Mouse (Mus musculus) heart, embryonic 13.5 days (tissue): ENCODE results near the gene Cask. TPM values are rescaled to one million over a fixed set of nuclear protein-coding genes. Genes with fewer than 3 reads are reported as not detected.

Experiments used
- ATAC-seq: fragments of 200-750 bp; cut with Nextera tagmentation; 2 replicates; pipeline ENCODE4 v1.8.0; 2017; ENCODE audit warnings: moderate TSS enrichment; ENCODE audit not compliant: insufficient number of reproducible peaks, low FRiP score, low TSS enrichment; ENCODE audit errors: extremely low read depth
- H3K27ac ChIP-seq: fragments of 300-500 bp; sonication (generic); replicated peaks from 2 replicates; pipeline ENCODE4 v1.5.1; 2015; ENCODE audit warnings: moderate library complexity, mild to moderate bottlenecking, inconsistent platforms
- H3K27me3 ChIP-seq: fragments of 300-500 bp; sonication (generic); replicated peaks from 2 replicates; pipeline ENCODE4 v1.6.1; 2015; ENCODE audit warnings: mild to moderate bottlenecking, inconsistent platforms
- H3K36me3 ChIP-seq: fragments of 300-500 bp; sonication (generic); 2 replicates; pipeline ENCODE4 v1.6.1; 2015; ENCODE audit warnings: mild to moderate bottlenecking, inconsistent platforms
- H3K4me1 ChIP-seq: fragments of 300-500 bp; sonication (generic); 2 replicates; pipeline ENCODE4 v1.6.1; 2015; ENCODE audit warnings: inconsistent platforms
- H3K4me2 ChIP-seq: fragments of 300-500 bp; sonication (generic); 2 replicates; pipeline ENCODE4 v1.6.1; 2015; ENCODE audit warnings: inconsistent platforms, mild to moderate bottlenecking, moderate library complexity
- H3K4me3 ChIP-seq: fragments of 300-500 bp; sonication (generic); 2 replicates; pipeline ENCODE4 v1.5.1; 2015; ENCODE audit warnings: moderate library complexity, mild to moderate bottlenecking, inconsistent platforms
- H3K9ac ChIP-seq: fragments of 300-500 bp; sonication (generic); 2 replicates; pipeline ENCODE4 v1.6.1; 2015; ENCODE audit warnings: inconsistent platforms, mild to moderate bottlenecking, moderate library complexity
- H3K9me3 ChIP-seq: fragments of 300-500 bp; sonication (generic); 2 replicates; pipeline ENCODE4 v1.6.1; 2016; ENCODE audit warnings: inconsistent platforms
- WGBS: fragments of 180-500 bp; shearing (Covaris S2); methylation state at CpG from one replicate; pipeline ENCODE4 v1.1.7; 2015; ENCODE audit warnings: mixed read lengths; 5-methylcytosine and 5-hydroxymethylcytosine counted together
- polyA plus RNA-seq: library from polyadenylated mRNA; unstranded; fragments of >200 nt; fragmentation: Nextera tagmentation; extraction: Ambion mirVana; gene quantifications from 2 replicates; pipeline ENCODE4 v1.2.1, GENCODE M21; 2015

Cask gene
- polyA plus RNA-seq, 1 experiment from 2014 or later, result 6.1 TPM

GRCm38 (mm10) chrX:13659201-13659890, 191.8 kb downstream of the Cask start:
- Histone ChIP-seq H3K4me1 (no peaks in the 10 kb centered on the region), H3K9me3 (no peaks in the 10 kb centered on the region), H3K27ac (no peak overlapping the region), H3K4me2 (no peak overlapping the region), H3K27me3 (peaks cover 7% of the 10 kb centered on the region; the same call in 1 of the 2 replicates), H3K9ac (no peak overlapping the region), H3K36me3 (no peaks in the 10 kb centered on the region), H3K4me3 (no peak overlapping the region)
- ATAC-seq, result no peak
- 77% methylated on average over 4 of the region's 4 CpGs for WGBS

GRCm38 (mm10) chrX:13658616-13659140, 192.5 kb downstream of the Cask start:
- Histone ChIP-seq H3K9me3 (no peaks in the 10 kb centered on the region), H3K36me3 (no peaks in the 10 kb centered on the region), H3K4me3 (no peak overlapping the region), H3K9ac (no peak overlapping the region), H3K27ac (no peak overlapping the region), H3K4me2 (no peak overlapping the region), H3K27me3 (peaks cover 7% of the 10 kb centered on the region; the same call in 1 of the 2 replicates), H3K4me1 (no peaks in the 10 kb centered on the region)
- no peak for ATAC-seq
- WGBS, result 79% methylated on average over 3 of the region's 3 CpGs

- Histone ChIP-seq H3K9ac (no peak overlapping the region), H3K36me3 (no peaks in the 10 kb centered on the region), H3K4me1 (no peaks in the 10 kb centered on the region), H3K27me3 (peaks cover 7% of the 10 kb centered on the region; the same call in 1 of the 2 replicates), H3K27ac (no peak overlapping the region), H3K4me3 (no peak overlapping the region), H3K9me3 (no peaks in the 10 kb centered on the region), H3K4me2 (no peak overlapping the region)
- ATAC-seq, result no peak
- 0% methylated on average over 1 of the region's 1 CpGs for WGBS
These were observed 194.4 kb downstream of the Cask start for GRCm38 (mm10) chrX:13656721-13657120.

- Histone ChIP-seq H3K9ac (no peak overlapping the region), H3K4me2 (no peak overlapping the region), H3K36me3 (no peaks in the 10 kb centered on the region), H3K9me3 (no peaks in the 10 kb centered on the region), H3K4me3 (no peak overlapping the region), H3K27ac (no peak overlapping the region), H3K27me3 (peaks cover 7% of the 10 kb centered on the region; the same call in 1 of the 2 replicates), H3K4me1 (no peaks in the 10 kb centered on the region)
- 71% methylated on average over 6 of the region's 6 CpGs for WGBS
- no peak for ATAC-seq
These were observed 195.3 kb downstream of the Cask start for GRCm38 (mm10) chrX:13655906-13656305.

GRCm38 (mm10) chrX:13655005-13655421, 196.2 kb downstream of the Cask start:
- no peak overlapping the region for H3K9ac ChIP-seq
- whole genome bisulfite sequencing, result 74% methylated on average over 3 of the region's 3 CpGs
- ATAC-seq, result no peak
- peaks cover 7% of the 10 kb centered on the region; the same call in 1 of the 2 replicates for H3K27me3 ChIP-seq
- H3K27ac ChIP-seq, result no peak overlapping the region
- H3K9me3 ChIP-seq, result no peaks in the 10 kb centered on the region
- no peaks in the 10 kb centered on the region for H3K4me1 ChIP-seq
- H3K4me3 ChIP-seq, result no peak overlapping the region
- H3K4me2 ChIP-seq, result no peak overlapping the region
- no peaks in the 10 kb centered on the region for H3K36me3 ChIP-seq

GRCm38 (mm10) chrX:13652291-13652690, 198.9 kb downstream of the Cask start:
- 0 out of 2 replicates have a peak, but pooled peaks cover 7% of the 10 kb centered on the region for H3K27me3 ChIP-seq
- no peak for ATAC-seq
- WGBS, result 85% methylated on average over 1 of the region's 1 CpGs

GRCm38 (mm10) chrX:13651889-13652288, 199.3 kb downstream of the Cask start:
- WGBS, result 54% methylated on average over 2 of the region's 2 CpGs

More at GRCm38 (mm10) chrX:13652291-13652690, 198.9 kb downstream of the Cask start:
- no peak overlapping the region for H3K4me3 ChIP-seq
- H3K4me1 ChIP-seq, result no peaks in the 10 kb centered on the region
- no peaks in the 10 kb centered on the region for H3K36me3 ChIP-seq
- no peak overlapping the region for H3K27ac ChIP-seq
- no peaks in the 10 kb centered on the region for H3K9me3 ChIP-seq
- H3K4me2 ChIP-seq, result no peak overlapping the region
- H3K9ac ChIP-seq, result no peak overlapping the region

GRCm38 (mm10) chrX:13638894-13639293, 212.3 kb downstream of the Cask start:
- Histone ChIP-seq H3K27ac (no peak overlapping the region), H3K4me3 (no peak overlapping the region), H3K4me2 (no peak overlapping the region), H3K9me3 (no peaks in the 10 kb centered on the region), H3K36me3 (no peaks in the 10 kb centered on the region), H3K9ac (no peak overlapping the region), H3K27me3 (no peaks in the 10 kb centered on the region; the same call in 1 of the 2 replicates), H3K4me1 (0 out of 2 replicates have a peak, but pooled peaks cover 6% of the 10 kb centered on the region)
- no peak for ATAC-seq
- WGBS, result 33% methylated on average over 2 of the region's 2 CpGs

More at GRCm38 (mm10) chrX:13651889-13652288, 199.3 kb downstream of the Cask start:
- H3K9me3 ChIP-seq, result no peaks in the 10 kb centered on the region
- no peak overlapping the region for H3K27ac ChIP-seq
- no peak overlapping the region for H3K4me2 ChIP-seq
- no peak for ATAC-seq
- H3K36me3 ChIP-seq, result no peaks in the 10 kb centered on the region
- H3K4me1 ChIP-seq, result no peaks in the 10 kb centered on the region
- H3K4me3 ChIP-seq, result no peak overlapping the region
- 0 out of 2 replicates have a peak, but pooled peaks cover 7% of the 10 kb centered on the region for H3K27me3 ChIP-seq
- no peak overlapping the region for H3K9ac ChIP-seq

- 72% methylated on average over 1 of the region's 1 CpGs for WGBS
- no peaks in the 10 kb centered on the region; the same call in 1 of the 2 replicates for H3K27me3 ChIP-seq
- ATAC-seq, result no peak
- no peak overlapping the region for H3K4me2 ChIP-seq
- H3K4me1 ChIP-seq, result 0 out of 2 replicates have a peak, but pooled peaks cover 6% of the 10 kb centered on the region
- no peak overlapping the region for H3K9ac ChIP-seq
- H3K36me3 ChIP-seq, result no peaks in the 10 kb centered on the region
- H3K4me3 ChIP-seq, result no peak overlapping the region
- H3K9me3 ChIP-seq, result no peaks in the 10 kb centered on the region
- no peak overlapping the region for H3K27ac ChIP-seq
These were observed 214.8 kb downstream of the Cask start for GRCm38 (mm10) chrX:13636398-13636797.

- H3K9ac ChIP-seq, result no peak within 1 kb of the TSS
- no peaks in the 10 kb centered on the region for H3K9me3 ChIP-seq
- H3K27me3 ChIP-seq, result peaks cover 4% of the 10 kb centered on the region; the same call in 1 of the 2 replicates
- H3K27ac ChIP-seq, result no peak within 1 kb of the TSS
- no peak within 1 kb of the TSS for H3K4me3 ChIP-seq
- no peaks in the 10 kb centered on the region for H3K36me3 ChIP-seq
- WGBS, result 66% methylated on average over 5 of the region's 5 CpGs
- no peak within 1 kb of the TSS for H3K4me2 ChIP-seq
- H3K4me1 ChIP-seq, result no peaks in the 10 kb centered on the region
- ATAC-seq, result no peak
These were observed 219.4 kb downstream of the Cask start, which contains the start of gene Gpr34 for GRCm38 (mm10) chrX:13631599-13632283. Gene Gpr34, plus strand, starts transcription at chrX:13632089.

GRCm38 (mm10) chrX:13622654-13623053, 228.5 kb downstream of the Cask start:
- Histone ChIP-seq H3K9me3 (no peaks in the 10 kb centered on the region), H3K4me1 (no peaks in the 10 kb centered on the region), H3K27ac (no peak overlapping the region), H3K9ac (no peak overlapping the region), H3K27me3 (peaks cover 4% of the 10 kb centered on the region; the same call in 1 of the 2 replicates), H3K4me3 (no peak overlapping the region), H3K4me2 (no peak overlapping the region), H3K36me3 (no peaks in the 10 kb centered on the region)
- WGBS, result 77% methylated on average over 5 of the region's 5 CpGs
- ATAC-seq, result no peak
